Mouse (Mus musculus) midbrain, embryonic 16.5 days (tissue): ENCODE measurements around the gene Padi2. TPM values are rescaled to one million over a fixed set of nuclear protein-coding genes. Genes with fewer than 3 reads are reported as not detected.

Source experiments
- ATAC-seq: fragments of 200-750 bp; cut with Nextera tagmentation; 2 replicates; pipeline ENCODE4 v1.8.0; 2017; ENCODE audit warnings: moderate TSS enrichment
- H3K27ac ChIP-seq: fragments of 300-500 bp; sonication (generic); 2 replicates; pipeline ENCODE4 v1.5.1; 2014; ENCODE audit warnings: mild to moderate bottlenecking, low read length, mixed read lengths
- H3K27me3 ChIP-seq: fragments of 300-500 bp; sonication (generic); 2 replicates; pipeline ENCODE4 v1.6.1; 2014; ENCODE audit warnings: low read depth, low read length, mixed read lengths; ENCODE audit not compliant: control insufficient read depth, insufficient read depth
- H3K36me3 ChIP-seq: fragments of 300-500 bp; sonication (generic); 2 replicates; pipeline ENCODE4 v1.6.1; 2014; ENCODE audit warnings: mild to moderate bottlenecking, low read length, moderate library complexity, mixed read lengths; ENCODE audit not compliant: control insufficient read depth, insufficient read depth
- H3K4me1 ChIP-seq: fragments of 300-500 bp; sonication (generic); 2 replicates; pipeline ENCODE4 v1.6.1; 2014; ENCODE audit warnings: mild to moderate bottlenecking, low read length, mixed read lengths; ENCODE audit not compliant: control insufficient read depth, insufficient read depth
- H3K4me2 ChIP-seq: fragments of 300-500 bp; sonication (generic); 2 replicates; pipeline ENCODE4 v1.6.1; 2014; ENCODE audit warnings: mild to moderate bottlenecking, low read length, mixed read lengths
- H3K4me3 ChIP-seq: fragments of 300-500 bp; sonication (generic); 2 replicates; pipeline ENCODE4 v1.5.1; 2014; ENCODE audit warnings: low read depth, mild to moderate bottlenecking, low read length, moderate library complexity, mixed read lengths
- H3K9ac ChIP-seq: fragments of 300-500 bp; sonication (generic); 2 replicates; pipeline ENCODE4 v1.6.1; 2014; ENCODE audit warnings: low read depth, low read length, mixed read lengths
- H3K9me3 ChIP-seq: fragments of 300-500 bp; sonication (generic); replicated peaks from 2 replicates; pipeline ENCODE4 v1.6.1; 2014; ENCODE audit warnings: mild to moderate bottlenecking, low read length, mixed read lengths; ENCODE audit not compliant: control insufficient read depth, poor library complexity, severe bottlenecking
- WGBS: fragments of 180-500 bp; shearing (Covaris S2); extraction: QIAGEN DNeasy Blood & Tissue Kit; methylation state at CpG from one replicate; pipeline ENCODE4 v1.1.7; 2014; 5-methylcytosine and 5-hydroxymethylcytosine counted together
- polyA plus RNA-seq: library from polyadenylated mRNA; unstranded; fragments of >200 nt; fragmentation: Nextera tagmentation; extraction: Ambion mirVana; gene quantifications from 2 replicates; pipeline ENCODE4 v1.2.1, GENCODE M21; 2015

Gene Padi2
- polyA plus RNA-seq, 1 experiment from 2014 or later: 2.8 TPM

GRCm38 (mm10) chr4:140910661-140911310, 4.6 kb downstream of the Padi2 start:
- Histone ChIP-seq H3K9ac (no peak overlapping the region), H3K9me3 (no peaks in the 10 kb centered on the region), H3K36me3 (no peaks in the 10 kb centered on the region), H3K4me2 (no peak overlapping the region), H3K4me3 (no peak overlapping the region), H3K4me1 (peaks cover 5% of the 10 kb centered on the region; the same call in 1 of the 2 replicates), H3K27me3 (peaks cover 9% of the 10 kb centered on the region), H3K27ac (no peak overlapping the region)
- WGBS: 40% methylated on average over 17 of the region's 17 CpGs
- ATAC-seq: no peak

GRCm38 (mm10) chr4:140911416-140911815, 5.3 kb downstream of the Padi2 start:
- Histone ChIP-seq H3K27ac (no peak overlapping the region), H3K4me2 (no peak overlapping the region), H3K4me1 (peaks cover 2% of the 10 kb centered on the region; the same call in 1 of the 2 replicates), H3K36me3 (no peaks in the 10 kb centered on the region), H3K27me3 (peaks cover 8% of the 10 kb centered on the region), H3K4me3 (no peak overlapping the region), H3K9me3 (no peaks in the 10 kb centered on the region), H3K9ac (no peak overlapping the region)
- no peak for ATAC-seq
- 92% methylated on average over 9 of the region's 9 CpGs for whole genome bisulfite sequencing

GRCm38 (mm10) chr4:140912271-140912833, 6.2 kb downstream of the Padi2 start:
- WGBS: 91% methylated on average over 10 of the region's 10 CpGs
- no peak for ATAC-seq
- Histone ChIP-seq H3K27ac (no peak overlapping the region), H3K36me3 (no peaks in the 10 kb centered on the region), H3K27me3 (peaks cover 3% of the 10 kb centered on the region), H3K9me3 (no peaks in the 10 kb centered on the region), H3K4me3 (no peak overlapping the region), H3K4me1 (no peaks in the 10 kb centered on the region), H3K9ac (no peak overlapping the region), H3K4me2 (no peak overlapping the region)

GRCm38 (mm10) chr4:140913565-140913964, 7.4 kb downstream of the Padi2 start:
- Histone ChIP-seq H3K9me3 (no peaks in the 10 kb centered on the region), H3K27ac (no peak overlapping the region), H3K4me2 (no peak overlapping the region), H3K36me3 (no peaks in the 10 kb centered on the region), H3K4me1 (no peaks in the 10 kb centered on the region), H3K9ac (no peak overlapping the region), H3K27me3 (no peaks in the 10 kb centered on the region; the same call in 1 of the 2 replicates), H3K4me3 (no peak overlapping the region)
- ATAC-seq: no peak
- 92% methylated on average over 9 of the region's 9 CpGs for WGBS

GRCm38 (mm10) chr4:140914731-140915131, 8.6 kb downstream of the Padi2 start:
- Histone ChIP-seq H3K27ac (no peak overlapping the region), H3K9me3 (no peaks in the 10 kb centered on the region), H3K4me3 (no peak overlapping the region), H3K9ac (no peak overlapping the region), H3K4me2 (no peak overlapping the region), H3K4me1 (no peaks in the 10 kb centered on the region), H3K36me3 (no peaks in the 10 kb centered on the region), H3K27me3 (no peaks in the 10 kb centered on the region)
- no peak for ATAC-seq
- 47% methylated on average over 6 of the region's 6 CpGs for WGBS

GRCm38 (mm10) chr4:140915235-140915634, 9.1 kb downstream of the Padi2 start:
- Histone ChIP-seq H3K36me3 (no peaks in the 10 kb centered on the region), H3K27ac (no peak overlapping the region), H3K4me1 (no peaks in the 10 kb centered on the region), H3K4me3 (no peak overlapping the region), H3K27me3 (no peaks in the 10 kb centered on the region), H3K9ac (no peak overlapping the region), H3K4me2 (no peak overlapping the region), H3K9me3 (no peaks in the 10 kb centered on the region)
- 69% methylated on average over 3 of the region's 3 CpGs for WGBS
- ATAC-seq: no peak

- Histone ChIP-seq H3K4me3 (no peak overlapping the region), H3K4me2 (no peak overlapping the region), H3K36me3 (no peaks in the 10 kb centered on the region), H3K27ac (no peak overlapping the region), H3K9me3 (no peaks in the 10 kb centered on the region), H3K27me3 (no peaks in the 10 kb centered on the region), H3K9ac (no peak overlapping the region), H3K4me1 (no peaks in the 10 kb centered on the region)
- ATAC-seq: no peak
- WGBS: 88% methylated on average over 5 of the region's 5 CpGs
These were observed 10.2 kb downstream of the Padi2 start for GRCm38 (mm10) chr4:140916296-140916695.

GRCm38 (mm10) chr4:140917451-140917850, 11.3 kb downstream of the Padi2 start:
- Histone ChIP-seq H3K9ac (no peak overlapping the region), H3K4me2 (no peak overlapping the region), H3K27me3 (no peaks in the 10 kb centered on the region), H3K9me3 (no peaks in the 10 kb centered on the region), H3K4me3 (no peak overlapping the region), H3K4me1 (no peaks in the 10 kb centered on the region), H3K36me3 (no peaks in the 10 kb centered on the region), H3K27ac (no peak overlapping the region)
- no peak for ATAC-seq
- 92% methylated on average over 9 of the region's 9 CpGs for WGBS

- 78% methylated on average over 11 of the region's 11 CpGs for WGBS
- no peak overlapping the region for H3K9ac ChIP-seq
- no peak overlapping the region for H3K4me2 ChIP-seq
- H3K27ac ChIP-seq: no peak overlapping the region
- H3K4me3 ChIP-seq: no peak overlapping the region
- H3K27me3 ChIP-seq: no peaks in the 10 kb centered on the region
- no peaks in the 10 kb centered on the region for H3K4me1 ChIP-seq
- H3K36me3 ChIP-seq: no peaks in the 10 kb centered on the region
- no peak for ATAC-seq
- H3K9me3 ChIP-seq: no peaks in the 10 kb centered on the region
These were observed 14.1 kb downstream of the Padi2 start for GRCm38 (mm10) chr4:140919974-140920836.
